Mouse (Mus musculus) 3T3-L1 (cell line): ENCODE data around the gene Vmn2r8.
"Not testable (repeated sequence)": the region's sequence is repeated elsewhere in the genome, so short reads cannot be mapped to it uniquely, and the experiment has no call there.

ENCODE experiments used
- DNase-seq: peaks from one replicate; pipeline ENCODE4 v3.0.0-alpha.2; 2015; ENCODE audit warnings: low read depth, low spot score

The Vmn2r8 gene

GRCm38 (mm10) chr5:108808750-108809149, at the start of gene Vmn2r8:
Vmn2r8 (minus strand) TSS chr5:108808850.
- not testable (repeated sequence) for DNase-seq

- DNase-seq: not testable (repeated sequence)
These were observed 43.9 kb upstream of the Vmn2r8 start, which contains the start of gene Vmn2r9 for GRCm38 (mm10) chr5:108852501-108852900. Vmn2r9 (minus strand) TSS chr5:108852601.

GRCm38 (mm10) chr5:108849466-108849865, 40.8 kb upstream of the Vmn2r8 start:
- DNase-seq: no peak

GRCm38 (mm10) chr5:108836156-108836555, 27.5 kb upstream of the Vmn2r8 start:
- DNase-seq: peak; percentile 74

GRCm38 (mm10) chr5:108823276-108823675, 14.6 kb upstream of the Vmn2r8 start:
- DNase-seq: peak; percentile 20

GRCm38 (mm10) chr5:108803646-108804045, 5.0 kb downstream of the Vmn2r8 start:
- DNase-seq: no peak

GRCm38 (mm10) chr5:108795263-108795662, 13.4 kb downstream of the Vmn2r8 start, which contains the start of gene Tmed11:
Tmed11 (minus strand) TSS chr5:108795363.
- not testable (repeated sequence) for DNase-seq

GRCm38 (mm10) chr5:108790385-108790784, 18.3 kb downstream of the Vmn2r8 start:
- DNase-seq: peak; percentile 61

- DNase-seq: no peak
These were observed 33.9 kb downstream of the Vmn2r8 start, which contains the start of gene Rnf212 for GRCm38 (mm10) chr5:108774630-108775306. Rnf212 (minus strand) TSS chr5:108774982.

GRCm38 (mm10) chr5:108760002-108760401, 48.6 kb downstream of the Vmn2r8 start:
- no peak for DNase-seq

GRCm38 (mm10) chr5:108758396-108758795, 50.3 kb downstream of the Vmn2r8 start:
- DNase-seq: peak; percentile 83

GRCm38 (mm10) chr5:108751258-108751657, 57.4 kb downstream of the Vmn2r8 start:
- DNase-seq: not testable (repeated sequence)

- DNase-seq: no peak
These were observed 58.1 kb downstream of the Vmn2r8 start for GRCm38 (mm10) chr5:108750328-108751210.

- DNase-seq: no peak
These were observed 64.0 kb downstream of the Vmn2r8 start for GRCm38 (mm10) chr5:108744629-108745028.

- DNase-seq: peak; percentile 74
These were observed 64.8 kb downstream of the Vmn2r8 start for GRCm38 (mm10) chr5:108743856-108744255.

- no peak for DNase-seq
These were observed 66.1 kb downstream of the Vmn2r8 start for GRCm38 (mm10) chr5:108742596-108742995.

- DNase-seq: peak; percentile 89
These were observed 66.8 kb downstream of the Vmn2r8 start for GRCm38 (mm10) chr5:108741844-108742243.
